Mouse (Mus musculus) E14TG2a.4 (cell line): ENCODE results near the gene Cep250.
"Not testable (repeated sequence)": the region's sequence is repeated elsewhere in the genome, so short reads cannot be mapped to it uniquely, and the experiment has no call there.

Source experiments
- H3K27me3 ChIP-seq: 2 replicates; pipeline ENCODE4 v1.6.1; 2014; ENCODE audit warnings: low read length, control low read depth; ENCODE audit not compliant: insufficient read depth
- H3K36me3 ChIP-seq: 2 replicates; pipeline ENCODE4 v1.6.1; 2014; ENCODE audit warnings: low read length, control low read depth; ENCODE audit not compliant: insufficient read depth
- H3K4me1 ChIP-seq: replicated peaks from 2 replicates; pipeline ENCODE4 v1.6.1; 2014; ENCODE audit warnings: low read depth, low read length, control low read depth
- H3K4me3 ChIP-seq: replicated peaks from 2 replicates; pipeline ENCODE4 v1.5.1; 2014; ENCODE audit warnings: mild to moderate bottlenecking, low read length
- H3K9me3 ChIP-seq: 2 replicates; pipeline ENCODE4 v1.6.1; 2014; ENCODE audit warnings: low read length, control low read depth
- CTCF ChIP-seq: conservative IDR thresholded peaks from 2 replicates; pipeline ENCODE4 v1.5.1; 2014; ENCODE audit warnings: low read length
- NANOG ChIP-seq: IDR thresholded peaks from 2 replicates; pipeline ENCODE4 v1.6.1; 2014; ENCODE audit warnings: borderline replicate concordance, low read length, mixed read lengths
- POU5F1 ChIP-seq: IDR thresholded peaks from 2 replicates; pipeline ENCODE4 v1.6.1; 2014; ENCODE audit warnings: low read length, borderline replicate concordance

Cep250 gene

DNA sequence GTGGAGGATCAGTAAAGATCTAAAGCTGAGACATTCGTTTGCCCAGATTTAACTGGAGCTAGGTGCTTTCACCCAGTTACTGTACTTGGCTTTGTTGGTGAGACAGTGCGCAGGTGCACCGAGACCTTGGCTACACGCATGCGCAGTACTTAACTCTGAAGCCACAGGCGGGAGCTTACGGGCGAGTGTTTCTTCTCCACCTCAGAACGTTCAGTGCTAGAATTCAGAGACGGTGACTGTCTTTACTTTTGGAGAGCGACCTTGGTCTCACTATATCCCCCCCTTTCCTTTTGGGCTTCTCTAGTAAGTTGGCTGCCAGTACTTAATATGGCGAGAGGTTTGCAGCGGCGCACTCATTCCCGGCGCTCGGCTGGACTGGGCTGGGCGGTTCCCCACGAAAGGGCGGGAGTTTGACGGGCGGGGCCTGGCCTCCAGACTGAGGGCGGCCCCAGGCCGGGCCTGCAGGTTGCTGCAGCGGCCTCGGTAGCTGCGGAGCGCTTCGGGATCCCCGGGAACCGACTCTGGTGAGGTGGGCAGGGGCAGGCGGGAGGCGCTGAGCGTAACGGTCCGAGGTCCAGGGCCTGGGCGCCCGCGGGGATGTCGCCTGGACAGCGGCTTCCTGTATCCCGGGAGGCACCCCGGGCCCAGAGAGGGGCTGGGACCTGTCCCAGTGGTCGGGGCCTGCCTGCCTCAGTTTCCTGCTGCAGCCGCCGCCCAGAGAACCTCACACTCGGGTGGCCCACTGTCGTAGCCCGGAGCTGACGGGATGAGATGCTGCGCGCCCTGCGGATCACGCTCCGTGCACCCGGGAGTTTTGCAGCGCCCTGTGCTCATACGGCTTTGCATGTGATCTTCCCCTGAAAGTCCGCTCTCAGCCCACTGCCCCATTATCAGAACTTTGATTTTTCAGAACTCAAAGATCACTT lies at the start of gene Cep250:
Gene Cep250, plus strand, starts transcription at position 325 of the 926 bp plus-strand sequence.
- no peaks in the 10 kb centered on the region for H3K27me3 ChIP-seq

DNA sequence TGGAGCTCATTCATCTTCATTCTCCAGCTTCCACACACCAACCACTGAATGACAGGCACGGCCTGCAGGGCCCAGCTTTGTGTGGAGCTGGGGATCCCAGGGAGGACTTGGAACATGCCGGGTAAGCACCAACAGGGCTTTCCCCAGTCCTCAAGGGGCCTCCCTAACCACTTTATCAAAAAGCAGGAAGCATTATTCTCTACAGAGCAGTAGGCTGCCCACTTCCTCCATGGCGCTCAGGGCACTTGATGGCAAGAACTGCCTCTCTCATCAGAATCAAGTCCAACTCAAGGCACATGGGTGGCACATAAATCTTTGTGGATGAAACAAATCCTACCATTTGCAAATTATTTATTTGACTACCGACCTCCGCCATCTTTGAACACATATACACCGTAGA lies 41.6 kb upstream of the Cep250 start:
- Histone ChIP-seq H3K4me1 (0 out of 2 replicates have a peak, but pooled peaks cover 3% of the 10 kb centered on the region), H3K4me3 (no peak overlapping the region), H3K27me3 (no peaks in the 10 kb centered on the region), H3K36me3 (peaks cover 67% of the 10 kb centered on the region), H3K9me3 (no peaks in the 10 kb centered on the region)
- TF ChIP-seq POU5F1, result no peak
- no peak for TF ChIP-seq NANOG
- TF ChIP-seq CTCF, result no peak

More for the DNA sequence above, at the start of gene Cep250:
- no peak for TF ChIP-seq CTCF
- no peak for TF ChIP-seq POU5F1
- no peak for TF ChIP-seq NANOG
- Histone ChIP-seq H3K4me3 (peak within 1 kb of the TSS; percentile 94), H3K9me3 (no peaks in the 10 kb centered on the region), H3K4me1 (peaks cover 11% of the 10 kb centered on the region; the same call in 1 of the 2 replicates), H3K36me3 (no peaks in the 10 kb centered on the region)

DNA sequence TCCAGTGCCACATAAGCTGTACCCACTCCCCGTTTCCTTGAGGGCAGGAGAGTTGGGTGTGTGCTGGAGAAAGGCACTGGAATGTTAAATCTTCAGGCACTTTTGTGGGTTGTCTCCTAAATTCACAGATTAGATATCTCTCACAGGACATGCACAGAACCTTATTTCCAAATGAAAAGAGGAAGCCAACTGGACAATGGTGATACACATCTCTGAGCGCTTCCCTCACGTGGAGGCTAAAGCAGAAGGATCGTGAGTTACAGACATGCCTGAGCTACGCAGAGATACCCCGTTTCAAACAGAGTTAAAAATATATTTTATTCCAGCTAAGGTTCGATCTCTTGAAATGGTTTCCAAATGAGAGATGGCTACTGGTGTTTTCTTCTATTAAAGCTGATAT lies 33.1 kb upstream of the Cep250 start:
- no peak overlapping the region for H3K4me3 ChIP-seq
- peaks cover 10% of the 10 kb centered on the region for H3K4me1 ChIP-seq
- H3K36me3 ChIP-seq, result peaks cover 18% of the 10 kb centered on the region
- H3K27me3 ChIP-seq, result no peaks in the 10 kb centered on the region
- H3K9me3 ChIP-seq, result no peaks in the 10 kb centered on the region
- TF ChIP-seq POU5F1 (no peak), NANOG (no peak), CTCF (no peak)

DNA sequence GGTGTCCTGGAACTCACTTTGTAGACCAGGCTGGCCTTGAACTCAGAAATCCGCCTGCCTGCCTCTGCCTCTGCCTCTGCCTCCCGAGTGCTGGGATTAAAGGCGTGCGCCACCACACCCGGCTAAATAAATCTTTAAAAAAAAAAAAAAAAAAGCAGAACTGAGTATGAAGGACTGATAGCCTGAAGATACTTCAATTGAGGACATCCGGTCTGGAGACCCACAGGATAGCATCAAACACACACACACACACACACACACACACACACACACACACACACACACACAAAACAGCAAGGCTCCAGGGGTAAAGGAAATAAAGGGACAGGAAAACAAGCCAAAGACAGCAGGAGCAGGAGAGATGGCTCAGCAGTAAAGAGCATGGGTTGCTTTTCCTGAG lies 31.0 kb upstream of the Cep250 start:
- peaks cover 12% of the 10 kb centered on the region; the same call in 1 of the 2 replicates for H3K36me3 ChIP-seq

DNA sequence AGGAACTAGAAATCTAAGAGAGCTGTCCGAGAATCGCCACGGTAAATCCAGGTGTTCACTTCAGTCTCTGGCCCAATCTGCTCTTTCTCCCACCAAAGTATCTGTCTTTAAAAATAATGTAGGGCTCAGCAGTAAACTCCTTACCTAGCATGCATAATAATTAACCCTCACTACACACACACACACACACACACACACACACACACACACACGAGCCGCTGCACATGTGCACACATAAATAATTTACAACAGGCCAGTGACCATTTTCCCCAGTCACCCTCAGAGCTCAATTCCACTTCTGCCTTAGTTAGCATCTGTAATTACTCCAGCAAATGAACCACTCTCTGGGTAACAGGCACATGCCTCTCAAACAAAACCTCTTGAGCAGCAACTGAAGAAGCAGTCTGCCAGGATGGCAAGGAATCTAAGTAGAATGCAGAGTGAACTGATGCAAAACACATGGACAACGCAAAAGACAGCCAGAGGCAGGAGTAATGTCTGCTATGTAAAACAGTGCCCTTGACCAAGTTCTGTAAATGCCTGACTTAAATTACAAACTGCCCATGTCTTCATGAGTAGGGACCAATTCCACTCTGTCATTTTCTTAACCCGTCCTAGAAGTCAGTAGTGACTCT lies 27.4 kb upstream of the Cep250 start:
- peaks cover 33% of the 10 kb centered on the region for H3K4me1 ChIP-seq
- no peak for TF ChIP-seq NANOG
- no peak for TF ChIP-seq CTCF
- TF ChIP-seq POU5F1, result no peak

More for the DNA sequence above, 31.0 kb upstream of the Cep250 start:
- H3K4me3 ChIP-seq, H3K27me3 ChIP-seq, H3K9me3 ChIP-seq: not testable (repeated sequence)
- H3K4me1 ChIP-seq, result peaks cover 21% of the 10 kb centered on the region

DNA sequence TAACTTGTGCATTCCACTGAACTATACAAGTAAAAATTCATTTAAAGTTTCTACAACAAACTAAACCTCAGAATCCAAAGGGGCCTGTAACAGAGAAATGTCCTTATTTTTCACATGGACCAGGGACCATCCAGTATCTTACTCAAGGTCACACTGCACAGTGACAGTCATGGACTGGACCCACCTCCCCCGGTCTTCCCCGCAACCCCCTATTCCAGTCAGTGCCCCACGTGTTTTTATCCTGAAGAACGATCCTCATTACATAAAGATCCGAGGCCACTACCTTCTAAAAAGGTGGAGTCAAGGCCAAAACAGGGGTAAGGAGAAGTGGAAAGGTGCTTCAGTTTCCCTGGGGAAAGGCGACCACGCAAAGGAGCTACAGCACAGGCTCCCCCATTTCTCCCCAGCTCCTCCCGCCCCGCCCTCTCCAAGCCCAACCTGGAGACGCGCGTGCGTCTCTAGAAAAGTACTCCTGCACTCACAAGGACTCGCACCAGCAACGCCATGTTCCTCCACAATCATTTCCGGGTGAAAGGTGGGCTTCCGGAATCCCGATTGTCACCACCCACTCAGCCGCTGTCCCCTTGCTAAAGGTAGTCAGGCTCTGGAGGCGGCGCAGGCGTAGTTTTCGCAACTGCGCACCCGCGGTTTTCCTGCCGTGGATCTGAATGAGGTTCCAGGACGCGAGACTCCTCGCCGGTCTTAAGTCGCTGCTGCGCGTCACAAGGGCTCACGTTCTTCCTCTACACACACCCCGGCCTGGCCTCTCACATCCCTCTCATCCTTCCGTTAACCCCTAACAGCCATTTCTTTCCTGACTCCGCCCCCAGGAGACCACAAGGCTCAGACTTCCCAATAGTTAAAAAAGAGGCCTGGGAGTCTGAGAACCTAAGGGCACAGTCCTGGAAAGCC lies 26.5 kb upstream of the Cep250 start, which contains the start of gene Uqcc1:
Gene Uqcc1, minus strand, starts transcription at position 780 of the 912 bp plus-strand sequence.
- Histone ChIP-seq H3K27me3 (no peaks in the 10 kb centered on the region), H3K4me1 (peaks cover 31% of the 10 kb centered on the region), H3K9me3 (no peaks in the 10 kb centered on the region), H3K36me3 (no peaks in the 10 kb centered on the region), H3K4me3 (peak within 1 kb of the TSS; percentile 83)
- no peak for TF ChIP-seq CTCF
- TF ChIP-seq POU5F1, result no peak

More for the DNA sequence above, 27.4 kb upstream of the Cep250 start:
- Histone ChIP-seq H3K36me3 (no peaks in the 10 kb centered on the region), H3K4me3 (peak overlapping the region; percentile 83), H3K27me3 (no peaks in the 10 kb centered on the region), H3K9me3 (no peaks in the 10 kb centered on the region)

DNA sequence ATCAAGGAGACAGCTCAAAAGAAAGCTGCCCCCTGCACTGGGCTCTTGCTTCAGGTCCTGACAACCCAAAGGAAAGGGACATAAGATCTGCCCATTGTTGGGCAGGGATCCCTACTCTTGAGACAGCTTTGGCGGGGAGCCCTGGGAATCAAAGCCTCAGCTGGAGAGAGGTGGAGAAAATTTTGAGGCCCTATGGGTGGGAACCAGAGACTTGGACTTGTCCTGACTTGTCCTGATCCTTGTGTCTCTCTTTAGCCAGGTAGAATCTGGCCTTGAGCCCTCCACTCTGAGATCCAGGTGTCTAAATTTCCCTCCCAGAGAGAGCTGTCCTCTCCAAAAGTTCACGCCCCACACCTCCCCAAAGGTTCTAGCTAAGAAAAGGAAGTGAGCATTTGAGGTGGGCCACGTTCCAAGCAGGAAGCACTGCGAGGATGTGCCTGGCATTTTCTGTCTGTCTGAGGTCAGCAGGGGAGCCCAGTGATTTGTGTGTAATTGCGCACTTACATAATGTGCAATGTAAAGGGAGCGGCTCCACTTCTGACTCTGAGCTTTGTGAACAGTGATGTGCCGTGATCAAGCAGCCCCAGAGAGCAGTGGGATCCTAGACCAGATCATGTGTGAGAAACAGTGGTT lies 16.2 kb upstream of the Cep250 start:
- peaks cover 45% of the 10 kb centered on the region for H3K27me3 ChIP-seq
- H3K9me3 ChIP-seq, result no peaks in the 10 kb centered on the region

DNA sequence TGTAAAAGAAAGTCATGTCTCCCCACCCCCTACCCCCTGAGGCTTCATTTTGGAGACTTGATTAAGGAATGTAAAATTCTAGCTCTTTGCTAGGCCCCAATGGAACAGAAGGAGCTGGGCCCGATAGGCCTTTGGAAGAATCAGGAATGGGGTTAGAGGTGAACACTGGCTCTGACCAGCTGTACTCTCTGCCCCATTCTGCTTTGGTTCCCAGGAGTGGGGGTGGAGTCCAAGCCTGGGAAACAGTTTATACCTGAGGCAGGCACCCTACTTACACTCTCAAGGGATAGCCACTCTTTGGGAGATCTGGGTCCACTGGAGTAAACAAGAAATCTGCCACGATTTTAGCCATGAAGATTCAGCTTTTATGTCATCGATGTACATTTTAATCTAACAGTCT lies 15.6 kb upstream of the Cep250 start, which contains the start of gene Gm15557:
Gene Gm15557, plus strand, starts transcription at position 48 of the 400 bp plus-strand sequence.
- Histone ChIP-seq H3K9me3 (no peaks in the 10 kb centered on the region), H3K4me3 (peak within 1 kb of the TSS; percentile 76), H3K36me3 (no peaks in the 10 kb centered on the region), H3K27me3 (peaks cover 47% of the 10 kb centered on the region), H3K4me1 (peaks cover 54% of the 10 kb centered on the region)
- no peak for TF ChIP-seq NANOG
- no peak for TF ChIP-seq POU5F1
- no peak for TF ChIP-seq CTCF

More for the DNA sequence above, 16.2 kb upstream of the Cep250 start:
- peaks cover 47% of the 10 kb centered on the region for H3K4me1 ChIP-seq
- H3K36me3 ChIP-seq, result no peaks in the 10 kb centered on the region
- H3K4me3 ChIP-seq, result no peak overlapping the region
- TF ChIP-seq POU5F1 (no peak), CTCF (no peak), NANOG (no peak)
